Mouse (Mus musculus): ENCODE measurements around the gene Nenf. TPM values are rescaled to one million over a fixed set of nuclear protein-coding genes. Genes with fewer than 3 reads are reported as not detected.
A peak's percentile ranks its signal among the peaks of the same experiment; 100 is the strongest.

Gene Nenf
- total and polyA plus RNA-seq, 2 experiments from 2014 or later = 184 to 185 TPM

DNA sequence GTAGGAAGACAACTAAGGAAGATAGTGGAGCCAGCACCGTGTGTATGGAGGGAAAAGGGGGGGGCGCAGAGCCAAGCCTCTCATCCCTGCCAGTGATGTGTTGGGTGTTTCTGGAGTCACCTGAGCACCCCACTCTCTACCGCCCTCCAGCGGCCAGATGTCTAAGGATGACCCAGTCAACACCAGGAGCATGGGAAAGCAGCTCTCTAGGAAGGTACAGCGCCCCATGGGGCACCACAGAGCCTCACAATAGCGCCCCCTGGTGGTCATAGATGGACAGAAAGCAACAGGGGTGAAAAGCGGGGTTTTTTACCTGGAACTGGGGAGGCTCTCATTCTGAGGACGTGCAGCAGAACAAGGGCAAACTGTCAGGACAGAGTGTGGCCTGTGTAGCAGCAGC lies 29.2 kb downstream of the Nenf start:
- no peak for ATAC-seq (ENCODE audit: low FRiP score)
- no peak overlapping the region for H3K27ac ChIP-seq (ENCODE audit: low read depth, low read length)
- DNase-seq (ENCODE audit: low spot score) = no peak
- H3K4me2 ChIP-seq (ENCODE audit: low read depth, low read length, poor library complexity, severe bottlenecking) = no peak overlapping the region
- H3K4me3 ChIP-seq (ENCODE audit: low read depth, low read length) = no peak overlapping the region
- H3K4me1 ChIP-seq (ENCODE audit: insufficient read depth, low read length) = no peaks in the 10 kb centered on the region
- H3K9me3 ChIP-seq (ENCODE audit: low read length) = no peaks in the 10 kb centered on the region
- 33% methylated on average over 8 of the region's 8 CpGs for WGBS
- TF ChIP-seq CTCF (IDR thresholded peaks at IDR 0.05) = peak; percentile 60
- no peaks in the 10 kb centered on the region for H3K36me3 ChIP-seq (ENCODE audit: insufficient read depth, low read length)
- H3K9ac ChIP-seq (replicated peaks; ENCODE audit: low read length, poor library complexity, severe bottlenecking) = no peak overlapping the region
- no peaks in the 10 kb centered on the region for H3K27me3 ChIP-seq (ENCODE audit: insufficient read depth, low read length)

DNA sequence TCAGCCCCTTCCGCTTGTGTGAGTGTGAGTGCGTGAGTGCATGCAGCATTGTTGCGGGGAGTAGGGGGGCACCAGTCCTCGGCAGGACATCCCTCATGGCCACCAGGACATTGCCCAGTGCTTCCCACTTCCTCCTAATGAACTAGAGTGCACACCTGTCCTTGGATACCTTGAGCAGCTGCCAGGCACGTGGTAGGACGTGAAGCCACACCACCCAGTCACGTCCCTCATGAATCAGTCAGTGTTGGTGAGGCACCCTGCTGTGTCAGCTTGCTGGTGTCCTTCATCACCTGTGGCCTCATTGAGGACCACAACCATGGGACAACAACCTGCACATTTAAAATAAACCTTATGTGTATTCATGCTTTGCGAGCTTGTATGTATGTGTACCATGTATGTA lies 33.5 kb downstream of the Nenf start:
- Histone ChIP-seq H3K4me1 (ENCODE audit: insufficient read depth, low read length) (no peaks in the 10 kb centered on the region), H3K36me3 (ENCODE audit: insufficient read depth, low read length) (no peaks in the 10 kb centered on the region), H3K9me3 (ENCODE audit: low read length) (no peaks in the 10 kb centered on the region), H3K27me3 (ENCODE audit: insufficient read depth, low read length) (no peaks in the 10 kb centered on the region), H3K9ac (replicated peaks; ENCODE audit: low read length, poor library complexity, severe bottlenecking) (no peak overlapping the region), H3K4me3 (ENCODE audit: low read depth, low read length) (no peak overlapping the region), H3K4me2 (ENCODE audit: low read depth, low read length, poor library complexity, severe bottlenecking) (no peak overlapping the region), H3K27ac (ENCODE audit: low read depth, low read length) (no peak overlapping the region)
- ATAC-seq (ENCODE audit: low FRiP score) (no peak), DNase-seq (ENCODE audit: low spot score) (no peak)
- TF ChIP-seq CTCF (IDR thresholded peaks at IDR 0.05) = no peak
- WGBS = 86% methylated on average over 8 of the region's 8 CpGs

DNA sequence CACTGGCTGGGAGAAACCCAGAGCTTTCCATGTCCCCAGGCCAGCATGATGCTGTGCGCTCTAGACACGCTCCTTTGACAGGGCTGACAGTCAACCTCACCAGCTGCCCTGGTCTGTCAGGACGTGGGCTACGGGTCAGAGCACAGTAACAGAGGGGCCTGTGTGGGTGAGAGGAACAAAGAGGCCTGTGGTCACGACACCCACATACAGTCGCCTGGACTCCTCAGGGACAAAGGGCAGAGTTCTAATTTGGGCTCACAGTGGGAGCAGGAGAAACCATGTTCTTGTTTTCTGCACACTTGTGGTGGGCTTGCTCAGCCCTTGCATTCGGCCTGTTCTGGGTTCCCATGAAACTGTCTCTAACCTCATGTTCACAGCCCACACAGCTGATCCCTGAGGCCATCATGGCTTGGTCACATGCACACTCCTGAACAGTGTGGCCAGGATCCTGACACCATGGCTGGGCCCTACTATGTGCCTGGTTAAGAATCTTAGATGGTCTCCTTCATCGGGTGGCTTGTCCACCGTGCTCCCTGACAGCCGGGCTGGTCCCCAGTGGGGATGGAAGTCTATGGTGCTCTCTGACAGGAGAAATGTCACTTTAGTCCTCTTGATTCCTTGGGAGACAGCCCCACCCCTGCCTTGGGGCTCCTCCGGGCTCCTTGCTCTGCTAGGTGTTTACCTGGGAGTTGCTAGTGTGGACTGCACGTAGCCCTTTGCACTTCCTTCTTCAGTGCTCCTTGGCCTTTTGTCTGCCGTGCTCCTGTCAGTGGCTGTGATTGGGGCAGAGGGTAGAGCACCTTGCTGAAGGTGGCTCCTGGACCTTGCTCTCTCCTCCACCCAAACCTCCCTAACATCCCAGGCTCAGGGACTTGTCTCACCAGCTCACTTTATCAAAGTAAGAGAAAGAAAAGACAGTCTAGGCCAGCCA lies 34.6 kb downstream of the Nenf start:
- no peaks in the 10 kb centered on the region for H3K4me1 ChIP-seq (ENCODE audit: insufficient read depth, low read length)
- no peaks in the 10 kb centered on the region for H3K36me3 ChIP-seq (ENCODE audit: insufficient read depth, low read length)
- no peak for DNase-seq (ENCODE audit: low spot score)
- WGBS = 79% methylated on average over 13 of the region's 13 CpGs
- no peak overlapping the region for H3K9ac ChIP-seq (replicated peaks; ENCODE audit: low read length, poor library complexity, severe bottlenecking)
- no peaks in the 10 kb centered on the region for H3K9me3 ChIP-seq (ENCODE audit: low read length)
- no peak for TF ChIP-seq CTCF (IDR thresholded peaks at IDR 0.05)
- ATAC-seq (ENCODE audit: low FRiP score) = no peak
- no peak overlapping the region for H3K27ac ChIP-seq (ENCODE audit: low read depth, low read length)
- H3K4me3 ChIP-seq (ENCODE audit: low read depth, low read length) = no peak overlapping the region
- no peaks in the 10 kb centered on the region for H3K27me3 ChIP-seq (ENCODE audit: insufficient read depth, low read length)
- no peak overlapping the region for H3K4me2 ChIP-seq (ENCODE audit: low read depth, low read length, poor library complexity, severe bottlenecking)

DNA sequence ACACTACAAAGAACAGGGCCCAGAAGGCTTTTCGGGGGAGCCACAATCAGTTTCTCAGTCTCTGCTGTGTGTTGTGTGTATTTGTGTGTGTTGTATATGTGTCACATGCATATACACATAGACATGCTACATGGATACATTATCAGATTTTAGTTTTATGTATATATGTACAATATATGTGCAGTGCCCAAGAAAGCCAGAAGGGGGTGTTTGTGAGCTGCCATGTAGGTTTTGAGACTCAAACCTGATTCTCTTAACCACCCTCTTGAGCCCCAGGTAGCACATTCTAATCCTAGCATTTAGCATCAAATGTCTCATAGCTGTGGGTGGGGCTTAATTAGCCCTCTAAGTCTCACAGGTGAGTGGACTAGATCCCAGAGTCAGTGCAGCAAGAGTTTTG lies 35.7 kb downstream of the Nenf start:
- Histone ChIP-seq H3K9me3 (ENCODE audit: low read length) (no peaks in the 10 kb centered on the region), H3K36me3 (ENCODE audit: insufficient read depth, low read length) (no peaks in the 10 kb centered on the region), H3K9ac (replicated peaks; ENCODE audit: low read length, poor library complexity, severe bottlenecking) (no peak overlapping the region), H3K27me3 (ENCODE audit: insufficient read depth, low read length) (no peaks in the 10 kb centered on the region), H3K4me1 (ENCODE audit: insufficient read depth, low read length) (no peaks in the 10 kb centered on the region), H3K27ac (ENCODE audit: low read depth, low read length) (no peak overlapping the region), H3K4me3 (ENCODE audit: low read depth, low read length) (no peak overlapping the region), H3K4me2 (ENCODE audit: low read depth, low read length, poor library complexity, severe bottlenecking) (no peak overlapping the region)
- ATAC-seq (ENCODE audit: low FRiP score) (no peak), DNase-seq (ENCODE audit: low spot score) (no peak)
- 0 out of 2 replicates have a peak, but pooled peaks have one; percentile 4 for TF ChIP-seq CTCF (IDR thresholded peaks at IDR 0.05)
- 97% methylated on average over 1 of the region's 1 CpGs for WGBS

DNA sequence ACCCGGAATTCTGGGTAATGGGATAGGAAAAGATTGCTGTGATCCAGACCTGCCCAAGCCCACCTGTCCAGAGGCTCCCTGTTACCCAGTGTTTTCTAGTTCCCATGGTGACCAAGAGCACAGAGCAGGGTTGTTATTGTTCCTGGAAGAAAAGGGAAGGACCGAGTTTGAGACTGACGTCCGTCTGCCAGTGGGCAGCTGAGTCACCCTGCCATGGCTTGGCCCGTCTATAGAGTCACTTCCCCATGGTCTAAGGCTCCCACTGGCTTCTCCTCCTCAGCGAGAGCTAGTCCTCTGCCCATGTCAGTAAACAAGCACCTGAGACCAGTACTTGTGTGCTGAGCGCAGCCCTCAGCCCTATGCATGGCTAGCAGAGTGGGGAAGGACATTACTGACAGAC lies 36.8 kb downstream of the Nenf start:
- H3K4me1 ChIP-seq (ENCODE audit: insufficient read depth, low read length) = no peaks in the 10 kb centered on the region
- H3K9ac ChIP-seq (replicated peaks; ENCODE audit: low read length, poor library complexity, severe bottlenecking) = no peak overlapping the region
- no peaks in the 10 kb centered on the region for H3K36me3 ChIP-seq (ENCODE audit: insufficient read depth, low read length)
- no peak overlapping the region for H3K27ac ChIP-seq (ENCODE audit: low read depth, low read length)
- ATAC-seq (ENCODE audit: low FRiP score) (no peak), DNase-seq (ENCODE audit: low spot score) (no peak)
- no peak for TF ChIP-seq CTCF (IDR thresholded peaks at IDR 0.05)
- no peaks in the 10 kb centered on the region for H3K27me3 ChIP-seq (ENCODE audit: insufficient read depth, low read length)
- H3K4me2 ChIP-seq (ENCODE audit: low read depth, low read length, poor library complexity, severe bottlenecking) = no peak overlapping the region
- no peak overlapping the region for H3K4me3 ChIP-seq (ENCODE audit: low read depth, low read length)
- no peaks in the 10 kb centered on the region for H3K9me3 ChIP-seq (ENCODE audit: low read length)
- 62% methylated on average over 7 of the region's 7 CpGs for WGBS

DNA sequence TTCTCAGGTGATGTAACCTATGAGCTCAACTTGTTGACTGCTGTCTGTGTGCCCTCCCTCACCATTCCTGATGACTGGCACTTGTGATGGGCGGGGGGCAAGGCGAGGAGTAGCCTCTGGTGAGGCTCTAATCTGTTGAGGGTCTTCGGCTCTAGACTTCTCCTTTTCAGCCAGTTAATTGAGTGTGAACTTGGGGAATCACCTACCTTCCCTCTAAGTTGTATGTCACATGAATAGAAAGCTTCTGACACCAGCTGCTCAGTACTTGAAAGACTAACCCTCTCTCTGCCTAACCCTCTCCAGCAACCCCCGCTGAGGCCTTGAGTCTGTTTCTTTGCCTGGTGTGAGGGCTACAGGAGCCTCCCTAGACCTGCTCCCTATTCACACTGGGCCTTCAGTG lies 39.7 kb downstream of the Nenf start:
- DNase-seq (ENCODE audit: low spot score) = no peak
- no peaks in the 10 kb centered on the region for H3K9me3 ChIP-seq (ENCODE audit: low read length)
- no peak overlapping the region for H3K4me3 ChIP-seq (ENCODE audit: low read depth, low read length)
- no peaks in the 10 kb centered on the region for H3K4me1 ChIP-seq (ENCODE audit: insufficient read depth, low read length)
- no peak overlapping the region for H3K9ac ChIP-seq (replicated peaks; ENCODE audit: low read length, poor library complexity, severe bottlenecking)
- no peaks in the 10 kb centered on the region for H3K36me3 ChIP-seq (ENCODE audit: insufficient read depth, low read length)
- H3K27me3 ChIP-seq (ENCODE audit: insufficient read depth, low read length) = no peaks in the 10 kb centered on the region
- H3K27ac ChIP-seq (ENCODE audit: low read depth, low read length) = no peak overlapping the region
- no peak for TF ChIP-seq CTCF (IDR thresholded peaks at IDR 0.05)
- WGBS = 83% methylated on average over 4 of the region's 4 CpGs
- no peak for ATAC-seq (ENCODE audit: low FRiP score)
- no peak overlapping the region for H3K4me2 ChIP-seq (ENCODE audit: low read depth, low read length, poor library complexity, severe bottlenecking)
